Mouse (Mus musculus): ENCODE measurements around the gene Cdc42.

Gene Cdc42

DNA sequence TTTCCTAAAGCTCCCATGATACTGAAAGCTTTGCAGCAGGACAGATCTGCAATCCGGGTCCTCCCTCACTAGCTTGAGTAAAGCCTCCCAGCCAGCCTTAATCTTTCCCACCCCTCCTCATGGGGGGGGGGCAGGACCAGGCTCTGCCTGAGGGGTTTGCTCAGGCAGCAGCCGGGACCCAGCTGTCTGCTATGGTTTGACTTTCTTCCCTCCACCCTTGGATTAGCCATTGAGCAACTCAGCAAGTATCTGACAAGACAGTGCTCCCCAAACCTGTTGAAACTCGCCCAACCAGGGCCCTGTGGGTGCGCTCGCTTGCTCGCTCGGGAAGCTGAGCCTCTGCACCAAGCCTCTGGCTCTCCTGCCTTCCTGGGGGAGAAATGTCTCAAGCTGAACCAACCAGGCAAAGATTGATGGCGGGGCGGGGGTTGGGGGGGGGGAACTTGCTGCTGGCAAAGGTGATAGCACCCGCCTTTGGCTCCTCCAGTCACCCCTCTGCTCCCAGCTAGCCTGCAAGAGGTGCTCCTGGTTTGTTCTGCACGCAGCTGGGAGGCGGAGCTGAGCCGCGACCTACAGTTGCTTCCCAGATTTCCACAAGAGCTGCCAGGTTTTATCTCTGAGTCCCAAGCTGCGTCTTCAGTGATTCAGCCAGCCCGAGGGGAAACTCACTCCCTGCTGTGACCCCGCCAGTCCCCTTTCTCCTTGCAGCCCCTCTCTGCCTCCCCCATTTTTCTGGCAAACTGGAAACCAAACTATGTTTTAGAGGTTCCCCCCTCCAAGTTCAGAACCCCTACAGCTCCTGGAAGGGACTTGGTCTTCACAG, 74.7 kb downstream of the Cdc42 start:
- peak; percentile 78 for DNase-seq (ENCODE audit: low spot score)

DNA sequence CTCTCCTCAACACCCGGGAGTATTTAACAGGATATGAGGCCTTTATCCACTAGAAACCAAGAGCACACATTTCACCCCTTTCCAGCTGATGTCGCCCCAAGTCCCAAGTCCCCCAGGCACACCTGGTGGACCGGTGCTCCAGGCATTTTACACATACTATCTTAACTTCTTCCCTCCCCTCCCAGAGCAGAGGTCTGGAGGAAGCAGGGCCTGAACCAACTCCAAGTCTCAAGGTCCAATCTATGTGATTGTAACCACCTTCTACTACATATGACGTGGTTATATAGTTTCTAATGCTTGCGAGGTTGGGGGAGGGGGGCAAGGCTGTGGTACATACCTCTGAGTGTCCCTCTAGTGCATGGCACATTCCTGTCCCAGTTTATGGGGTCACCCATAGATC, 75.4 kb downstream of the Cdc42 start:
- no peak for DNase-seq (ENCODE audit: low spot score)

DNA sequence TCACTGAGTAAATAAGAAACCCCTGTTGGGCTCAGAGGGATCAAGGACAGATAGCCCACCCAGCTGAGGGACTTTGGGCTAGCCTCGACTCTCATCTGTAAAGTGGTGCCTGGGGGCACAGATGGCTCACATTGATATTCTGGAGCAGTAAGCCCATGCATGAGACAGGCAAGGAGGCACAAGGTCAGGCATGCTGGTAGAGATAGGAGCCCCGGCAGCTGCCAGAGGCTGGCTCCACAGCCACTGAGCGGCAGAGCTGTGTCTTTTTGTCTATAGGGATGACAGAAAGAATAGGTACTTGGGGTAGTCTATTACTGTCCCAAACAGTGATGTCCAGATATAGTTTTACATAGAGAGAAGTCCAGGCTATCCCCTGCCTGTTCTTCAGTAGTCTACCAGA, 76.2 kb downstream of the Cdc42 start:
- no peak for DNase-seq (ENCODE audit: low spot score)

- peak; percentile 59 for DNase-seq (ENCODE audit: low spot score)
Observed at GRCm38 (mm10) chr4:137279346-137279745, 78.2 kb downstream of the Cdc42 start.

- DNase-seq (ENCODE audit: low spot score), result peak; percentile 70
Observed at GRCm38 (mm10) chr4:137278144-137279040, 79.1 kb downstream of the Cdc42 start.

- no peak for DNase-seq (ENCODE audit: low spot score)
Observed at GRCm38 (mm10) chr4:137277600-137278143, 79.8 kb downstream of the Cdc42 start.

GRCm38 (mm10) chr4:137277166-137277513, 80.4 kb downstream of the Cdc42 start, which contains the start of gene Wnt4:
Wnt4 (plus strand) TSS chr4:137277489.
- peak; percentile 82 for DNase-seq (ENCODE audit: low spot score)

GRCm38 (mm10) chr4:137276443-137277165, 80.9 kb downstream of the Cdc42 start:
- DNase-seq (ENCODE audit: low spot score), result no peak

DNA sequence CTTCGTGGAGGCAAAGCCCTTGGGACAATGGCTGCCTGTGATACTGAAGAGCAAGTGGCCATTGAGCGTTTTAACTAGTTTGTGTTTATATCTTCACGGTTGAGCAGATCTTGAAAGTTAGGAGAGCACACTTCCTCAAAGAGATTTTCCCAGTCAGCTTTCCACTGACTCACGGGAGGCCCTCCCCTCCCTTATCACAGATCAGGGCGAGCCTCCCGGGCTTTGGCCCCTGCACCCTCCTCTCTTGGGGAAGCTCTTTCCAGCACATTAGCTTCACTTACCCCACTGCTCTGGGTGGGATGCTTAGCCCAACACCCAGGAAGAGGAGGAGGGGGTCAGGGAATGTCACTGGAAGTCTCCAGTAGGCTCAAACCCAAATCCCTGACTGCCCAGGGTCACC, 83.2 kb downstream of the Cdc42 start:
- peak; percentile 52 for DNase-seq (ENCODE audit: low spot score)

DNA sequence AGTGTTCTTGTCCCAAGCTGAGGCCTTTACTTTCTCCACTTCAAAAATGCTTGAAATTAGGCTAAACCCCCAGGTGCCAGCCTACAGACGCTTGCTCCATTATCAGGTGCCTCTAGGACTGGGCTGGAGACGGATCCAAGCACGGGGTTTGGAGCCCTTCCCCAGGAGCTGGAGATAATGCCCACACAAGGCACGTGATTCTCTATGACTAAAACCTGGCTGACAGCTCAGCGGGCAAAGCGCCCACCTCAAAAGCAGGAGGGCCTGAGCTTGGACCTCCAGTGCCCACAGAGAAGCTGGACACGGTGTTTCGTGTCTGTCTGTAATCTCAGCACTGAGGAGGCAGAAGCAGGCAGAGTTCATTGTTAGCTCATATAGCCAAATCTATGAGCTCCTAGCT, 85.7 kb downstream of the Cdc42 start:
- DNase-seq (ENCODE audit: low spot score), result no peak

Data from urinary bladder, postnatal 14 days (tissue).